Mouse (Mus musculus) limb, embryonic 15.5 days (tissue): ENCODE measurements around the gene Akap2. TPM values are rescaled to one million over a fixed set of nuclear protein-coding genes. Genes with fewer than 3 reads are reported as not detected.
A peak's percentile ranks its signal among the peaks of the same experiment; 100 is the strongest.

Experiments
- ATAC-seq: fragments of 200-750 bp; cut with Nextera tagmentation; 2 replicates; pipeline ENCODE4 v1.8.0; 2017; ENCODE audit warnings: low read depth, moderate TSS enrichment; ENCODE audit not compliant: insufficient number of reproducible peaks, low FRiP score, low TSS enrichment
- H3K27ac ChIP-seq: fragments of 300-500 bp; sonication (generic); 2 replicates; pipeline ENCODE4 v1.5.1; 2015; ENCODE audit warnings: moderate library complexity, mild to moderate bottlenecking, inconsistent platforms
- H3K27me3 ChIP-seq: fragments of 300-500 bp; sonication (generic); 2 replicates; pipeline ENCODE4 v1.6.1; 2015; ENCODE audit warnings: inconsistent platforms
- H3K36me3 ChIP-seq: fragments of 300-500 bp; sonication (generic); 2 replicates; pipeline ENCODE4 v1.6.1; 2015; ENCODE audit warnings: inconsistent platforms
- H3K4me1 ChIP-seq: fragments of 300-500 bp; sonication (generic); 2 replicates; pipeline ENCODE4 v1.6.1; 2015; ENCODE audit warnings: inconsistent platforms
- H3K4me2 ChIP-seq: fragments of 300-500 bp; sonication (generic); 2 replicates; pipeline ENCODE4 v1.6.1; 2015; ENCODE audit warnings: mild to moderate bottlenecking, inconsistent platforms
- H3K4me3 ChIP-seq: fragments of 300-500 bp; sonication (generic); 2 replicates; pipeline ENCODE4 v1.5.1; 2015; ENCODE audit warnings: mild to moderate bottlenecking, inconsistent platforms
- H3K9ac ChIP-seq: fragments of 300-500 bp; sonication (generic); 2 replicates; pipeline ENCODE4 v1.6.1; 2015; ENCODE audit warnings: inconsistent platforms
- H3K9me3 ChIP-seq: fragments of 300-500 bp; sonication (generic); 2 replicates; pipeline ENCODE4 v1.6.1; 2016; ENCODE audit warnings: inconsistent platforms
- WGBS: fragments of 180-500 bp; shearing (Covaris S2); methylation state at CpG from one replicate; pipeline ENCODE4 v1.1.7; 2015; 5-methylcytosine and 5-hydroxymethylcytosine counted together
- polyA plus RNA-seq: library from polyadenylated mRNA; unstranded; fragments of >200 nt; fragmentation: Nextera tagmentation; extraction: Ambion mirVana; gene quantifications from 2 replicates; pipeline ENCODE4 v1.2.1, GENCODE M21; 2015

Gene Akap2
- polyA plus RNA-seq, 1 experiment from 2014 or later, result 25.2 TPM

GRCm38 (mm10) chr4:57826272-57826671 is 108.8 kb downstream of the Akap2 start:
- Histone ChIP-seq H3K4me2 (no peak overlapping the region), H3K36me3 (no peaks in the 10 kb centered on the region), H3K9me3 (no peaks in the 10 kb centered on the region), H3K4me3 (no peak overlapping the region), H3K27me3 (no peaks in the 10 kb centered on the region), H3K4me1 (peaks cover 11% of the 10 kb centered on the region), H3K9ac (no peak overlapping the region), H3K27ac (no peak overlapping the region)
- WGBS, result 76% methylated on average over 7 of the region's 7 CpGs
- ATAC-seq, result no peak

GRCm38 (mm10) chr4:57829131-57829530 is 111.7 kb downstream of the Akap2 start:
- H3K4me2 ChIP-seq, result no peak overlapping the region
- WGBS, result 69% methylated on average over 9 of the region's 9 CpGs
- H3K9me3 ChIP-seq, result no peaks in the 10 kb centered on the region
- no peak overlapping the region for H3K27ac ChIP-seq
- no peak overlapping the region for H3K9ac ChIP-seq
- no peak for ATAC-seq
- no peak overlapping the region for H3K4me3 ChIP-seq
- peaks cover 10% of the 10 kb centered on the region for H3K4me1 ChIP-seq
- H3K27me3 ChIP-seq, result no peaks in the 10 kb centered on the region
- no peaks in the 10 kb centered on the region for H3K36me3 ChIP-seq

GRCm38 (mm10) chr4:57829740-57830139 is 112.3 kb downstream of the Akap2 start:
- Histone ChIP-seq H3K27ac (no peak overlapping the region), H3K4me2 (no peak overlapping the region), H3K36me3 (no peaks in the 10 kb centered on the region), H3K4me3 (no peak overlapping the region), H3K27me3 (no peaks in the 10 kb centered on the region), H3K9me3 (no peaks in the 10 kb centered on the region), H3K4me1 (peaks cover 10% of the 10 kb centered on the region), H3K9ac (no peak overlapping the region)
- ATAC-seq, result 0 out of 2 replicates have a peak, but pooled peaks have one; percentile 44
- WGBS, result 44% methylated on average over 3 of the region's 3 CpGs

GRCm38 (mm10) chr4:57832318-57832717 is 114.9 kb downstream of the Akap2 start:
- Histone ChIP-seq H3K27ac (no peak overlapping the region), H3K4me2 (no peak overlapping the region), H3K4me1 (peaks cover 10% of the 10 kb centered on the region), H3K9me3 (no peaks in the 10 kb centered on the region), H3K36me3 (no peaks in the 10 kb centered on the region), H3K9ac (no peak overlapping the region), H3K4me3 (no peak overlapping the region), H3K27me3 (no peaks in the 10 kb centered on the region)
- WGBS, result 22% methylated on average over 7 of the region's 7 CpGs
- ATAC-seq, result no peak

GRCm38 (mm10) chr4:57833060-57833459 is 115.6 kb downstream of the Akap2 start:
- no peak for ATAC-seq
- Histone ChIP-seq H3K4me2 (no peak overlapping the region), H3K36me3 (no peaks in the 10 kb centered on the region), H3K4me3 (no peak overlapping the region), H3K4me1 (peaks cover 10% of the 10 kb centered on the region), H3K9me3 (no peaks in the 10 kb centered on the region), H3K27me3 (no peaks in the 10 kb centered on the region), H3K27ac (no peak overlapping the region), H3K9ac (no peak overlapping the region)
- 68% methylated on average over 4 of the region's 4 CpGs for WGBS

GRCm38 (mm10) chr4:57834141-57834540 is 116.7 kb downstream of the Akap2 start:
- Histone ChIP-seq H3K27ac (no peak overlapping the region), H3K36me3 (no peaks in the 10 kb centered on the region), H3K4me2 (no peak overlapping the region), H3K9ac (no peak overlapping the region), H3K27me3 (no peaks in the 10 kb centered on the region), H3K4me3 (no peak overlapping the region), H3K9me3 (no peaks in the 10 kb centered on the region), H3K4me1 (peaks cover 10% of the 10 kb centered on the region)
- ATAC-seq, result no peak
- 66% methylated on average over 4 of the region's 4 CpGs for WGBS

GRCm38 (mm10) chr4:57837089-57837488 is 119.6 kb downstream of the Akap2 start:
- Histone ChIP-seq H3K4me3 (no peak overlapping the region), H3K9ac (no peak overlapping the region), H3K27me3 (no peaks in the 10 kb centered on the region), H3K36me3 (no peaks in the 10 kb centered on the region), H3K27ac (no peak overlapping the region), H3K9me3 (no peaks in the 10 kb centered on the region), H3K4me2 (no peak overlapping the region), H3K4me1 (peaks cover 10% of the 10 kb centered on the region)
- no peak for ATAC-seq
- 51% methylated on average over 9 of the region's 9 CpGs for WGBS

- H3K27me3 ChIP-seq, result no peaks in the 10 kb centered on the region
- H3K36me3 ChIP-seq, result no peaks in the 10 kb centered on the region
- no peak overlapping the region for H3K4me2 ChIP-seq
- H3K9me3 ChIP-seq, result no peaks in the 10 kb centered on the region
- 84% methylated on average over 4 of the region's 4 CpGs for WGBS
- H3K4me3 ChIP-seq, result no peak overlapping the region
- no peak for ATAC-seq
- H3K9ac ChIP-seq, result no peak overlapping the region
- peaks cover 1% of the 10 kb centered on the region; the same call in 1 of the 2 replicates for H3K4me1 ChIP-seq
- no peak overlapping the region for H3K27ac ChIP-seq
These were observed 121.9 kb downstream of the Akap2 start for GRCm38 (mm10) chr4:57839343-57839742.

GRCm38 (mm10) chr4:57841911-57842310 is 124.5 kb downstream of the Akap2 start:
- Histone ChIP-seq H3K9me3 (no peaks in the 10 kb centered on the region), H3K27me3 (no peaks in the 10 kb centered on the region), H3K27ac (no peak overlapping the region), H3K9ac (no peak overlapping the region), H3K36me3 (no peaks in the 10 kb centered on the region), H3K4me3 (no peak overlapping the region), H3K4me2 (no peak overlapping the region), H3K4me1 (peaks cover 26% of the 10 kb centered on the region)
- ATAC-seq, result no peak
- 55% methylated on average over 1 of the region's 1 CpGs for WGBS

GRCm38 (mm10) chr4:57842472-57843305 is 125.2 kb downstream of the Akap2 start:
- H3K27ac ChIP-seq, result no peak overlapping the region
- no peak for ATAC-seq
- no peak overlapping the region for H3K4me3 ChIP-seq
- 69% methylated on average over 11 of the region's 11 CpGs for WGBS
- H3K9ac ChIP-seq, result no peak overlapping the region
- H3K4me1 ChIP-seq, result peaks cover 34% of the 10 kb centered on the region
- H3K9me3 ChIP-seq, result no peaks in the 10 kb centered on the region
- no peaks in the 10 kb centered on the region for H3K36me3 ChIP-seq
- H3K4me2 ChIP-seq, result no peak overlapping the region
- no peaks in the 10 kb centered on the region for H3K27me3 ChIP-seq

- no peaks in the 10 kb centered on the region for H3K9me3 ChIP-seq
- ATAC-seq, result peak; percentile 53
- H3K27ac ChIP-seq, result peak overlapping the region; percentile 88
- peak overlapping the region; percentile 40 for H3K4me2 ChIP-seq
- H3K4me1 ChIP-seq, result peaks cover 44% of the 10 kb centered on the region
- H3K9ac ChIP-seq, result peak overlapping the region; percentile 26; the same call in 1 of the 2 replicates
- H3K27me3 ChIP-seq, result no peaks in the 10 kb centered on the region
- H3K4me3 ChIP-seq, result peak overlapping the region; percentile 35
- WGBS, result 8% methylated on average over 10 of the region's 10 CpGs
- H3K36me3 ChIP-seq, result no peaks in the 10 kb centered on the region
These were observed 127.6 kb downstream of the Akap2 start for GRCm38 (mm10) chr4:57845031-57845431.

- Histone ChIP-seq H3K9me3 (no peaks in the 10 kb centered on the region), H3K4me3 (peak overlapping the region; percentile 35), H3K27me3 (no peaks in the 10 kb centered on the region), H3K36me3 (0 out of 2 replicates have a peak, but pooled peaks cover 2% of the 10 kb centered on the region), H3K9ac (peak overlapping the region; percentile 26; the same call in 1 of the 2 replicates), H3K4me2 (peak overlapping the region; percentile 40), H3K27ac (peak overlapping the region; percentile 88), H3K4me1 (peaks cover 44% of the 10 kb centered on the region)
- ATAC-seq, result no peak
- WGBS, result 16% methylated on average over 12 of the region's 12 CpGs
These were observed 128.2 kb downstream of the Akap2 start for GRCm38 (mm10) chr4:57845541-57846210.
